Mouse (Mus musculus) midbrain, embryonic 12.5 days (tissue): ENCODE results near the gene Gramd1b. TPM values are rescaled to one million over a fixed set of nuclear protein-coding genes. Genes with fewer than 3 reads are reported as not detected.
"Not testable (repeated sequence)": the region's sequence is repeated elsewhere in the genome, so short reads cannot be mapped to it uniquely, and the experiment has no call there.

Source experiments
- ATAC-seq: fragments of 200-750 bp; cut with Nextera tagmentation; 2 replicates; pipeline ENCODE4 v1.8.0; 2017; ENCODE audit warnings: low read depth, moderate TSS enrichment, moderate library complexity; ENCODE audit not compliant: low FRiP score
- H3K27ac ChIP-seq: fragments of 300-500 bp; sonication (generic); replicated peaks from 2 replicates; pipeline ENCODE4 v1.5.1; 2016; ENCODE audit warnings: mild to moderate bottlenecking
- H3K27me3 ChIP-seq: fragments of 300-500 bp; sonication (generic); 2 replicates; pipeline ENCODE4 v1.6.1; 2016; ENCODE audit warnings: mild to moderate bottlenecking
- H3K36me3 ChIP-seq: fragments of 300-500 bp; sonication (generic); 2 replicates; pipeline ENCODE4 v1.6.1; 2016
- H3K4me1 ChIP-seq: fragments of 300-500 bp; sonication (generic); 2 replicates; pipeline ENCODE4 v1.6.1; 2016
- H3K4me2 ChIP-seq: fragments of 300-500 bp; sonication (generic); replicated peaks from 2 replicates; pipeline ENCODE4 v1.6.1; 2016; ENCODE audit warnings: mild to moderate bottlenecking, moderate library complexity
- H3K4me3 ChIP-seq: fragments of 300-500 bp; sonication (generic); 2 replicates; pipeline ENCODE4 v1.5.1; 2016; ENCODE audit warnings: mild to moderate bottlenecking
- H3K9ac ChIP-seq: fragments of 300-500 bp; sonication (generic); replicated peaks from 2 replicates; pipeline ENCODE4 v1.6.1; 2016; ENCODE audit warnings: mild to moderate bottlenecking, moderate library complexity
- H3K9me3 ChIP-seq: fragments of 300-500 bp; sonication (generic); 2 replicates; pipeline ENCODE4 v1.6.1; 2016; ENCODE audit warnings: mild to moderate bottlenecking
- WGBS: fragments of 180-500 bp; shearing (Covaris S2); methylation state at CpG from one replicate; pipeline ENCODE4 v1.1.7; 2016; 5-methylcytosine and 5-hydroxymethylcytosine counted together
- polyA plus RNA-seq: library from polyadenylated mRNA; unstranded; fragments of >200 nt; fragmentation: Nextera tagmentation; extraction: Ambion mirVana; gene quantifications from 2 replicates; pipeline ENCODE4 v1.2.1, GENCODE M21; 2016

Gramd1b gene
- polyA plus RNA-seq, 1 experiment from 2014 or later, result 5.4 TPM

GRCm38 (mm10) chr9:40506576-40506975 is 24.6 kb downstream of the Gramd1b start:
- no peak overlapping the region for H3K4me3 ChIP-seq
- WGBS, result 87% methylated on average over 3 of the region's 3 CpGs
- no peak for ATAC-seq
- H3K4me1 ChIP-seq, result no peaks in the 10 kb centered on the region
- H3K27me3 ChIP-seq, result no peaks in the 10 kb centered on the region
- no peaks in the 10 kb centered on the region for H3K36me3 ChIP-seq
- no peak overlapping the region for H3K4me2 ChIP-seq
- no peak overlapping the region for H3K9ac ChIP-seq
- no peaks in the 10 kb centered on the region for H3K9me3 ChIP-seq
- H3K27ac ChIP-seq, result no peak overlapping the region

GRCm38 (mm10) chr9:40505471-40506312 is 25.5 kb downstream of the Gramd1b start:
- Histone ChIP-seq H3K27ac (no peak overlapping the region), H3K4me1 (no peaks in the 10 kb centered on the region), H3K9ac (no peak overlapping the region), H3K27me3 (no peaks in the 10 kb centered on the region), H3K4me3 (no peak overlapping the region), H3K36me3 (no peaks in the 10 kb centered on the region), H3K9me3 (no peaks in the 10 kb centered on the region), H3K4me2 (no peak overlapping the region)
- ATAC-seq, result no peak
- WGBS, result 80% methylated on average over 11 of the region's 11 CpGs

- H3K36me3 ChIP-seq, result no peaks in the 10 kb centered on the region
- no peaks in the 10 kb centered on the region for H3K9me3 ChIP-seq
- ATAC-seq, result no peak
- no peak overlapping the region for H3K4me3 ChIP-seq
- no peak overlapping the region for H3K27ac ChIP-seq
- no peak overlapping the region for H3K4me2 ChIP-seq
- 78% methylated on average over 5 of the region's 5 CpGs for WGBS
- H3K9ac ChIP-seq, result no peak overlapping the region
- no peaks in the 10 kb centered on the region for H3K27me3 ChIP-seq
- no peaks in the 10 kb centered on the region for H3K4me1 ChIP-seq
Measured at GRCm38 (mm10) chr9:40504886-40505285, 26.3 kb downstream of the Gramd1b start.

DNA sequence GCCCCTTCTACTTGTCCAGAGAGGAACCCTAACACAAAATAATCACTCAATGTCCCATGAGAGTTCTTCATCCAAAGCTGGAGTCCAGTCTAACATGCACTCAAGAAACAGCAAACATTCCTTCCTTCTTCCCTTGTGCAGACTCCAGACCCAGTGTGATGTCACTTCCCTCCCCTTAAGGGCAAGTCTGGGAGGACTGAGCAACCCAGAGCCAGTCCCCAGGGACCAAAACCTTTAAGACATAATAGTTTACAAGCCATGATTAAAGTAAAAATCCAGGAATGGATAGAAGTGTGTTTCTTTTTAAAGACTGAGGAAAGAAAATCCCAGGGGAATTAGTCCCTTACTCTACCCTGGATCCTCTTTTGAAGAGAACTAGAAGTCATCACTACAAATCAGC is 30.5 kb downstream of the Gramd1b start:
- Histone ChIP-seq H3K4me1 (no peaks in the 10 kb centered on the region), H3K4me2 (no peak overlapping the region), H3K27ac (no peak overlapping the region), H3K9ac (no peak overlapping the region), H3K27me3 (no peaks in the 10 kb centered on the region), H3K9me3 (no peaks in the 10 kb centered on the region), H3K36me3 (no peaks in the 10 kb centered on the region), H3K4me3 (no peak overlapping the region)
- ATAC-seq, result no peak

- not testable (repeated sequence) for H3K36me3 ChIP-seq, H3K4me2 ChIP-seq, H3K27ac ChIP-seq, H3K27me3 ChIP-seq, H3K9me3 ChIP-seq, H3K4me3 ChIP-seq, H3K4me1 ChIP-seq, ATAC-seq, H3K9ac ChIP-seq
- 70% methylated on average over 7 of the region's 7 CpGs for WGBS
Measured at GRCm38 (mm10) chr9:40482351-40483084, 48.7 kb downstream of the Gramd1b start.

GRCm38 (mm10) chr9:40481271-40481670 is 49.9 kb downstream of the Gramd1b start:
- Histone ChIP-seq H3K36me3 (no peaks in the 10 kb centered on the region), H3K27ac (no peak overlapping the region), H3K4me3 (no peak overlapping the region), H3K9ac (no peak overlapping the region), H3K4me1 (no peaks in the 10 kb centered on the region), H3K4me2 (no peak overlapping the region), H3K27me3 (no peaks in the 10 kb centered on the region), H3K9me3 (no peaks in the 10 kb centered on the region)
- no peak for ATAC-seq
- WGBS, result 60% methylated on average over 3 of the region's 3 CpGs

DNA sequence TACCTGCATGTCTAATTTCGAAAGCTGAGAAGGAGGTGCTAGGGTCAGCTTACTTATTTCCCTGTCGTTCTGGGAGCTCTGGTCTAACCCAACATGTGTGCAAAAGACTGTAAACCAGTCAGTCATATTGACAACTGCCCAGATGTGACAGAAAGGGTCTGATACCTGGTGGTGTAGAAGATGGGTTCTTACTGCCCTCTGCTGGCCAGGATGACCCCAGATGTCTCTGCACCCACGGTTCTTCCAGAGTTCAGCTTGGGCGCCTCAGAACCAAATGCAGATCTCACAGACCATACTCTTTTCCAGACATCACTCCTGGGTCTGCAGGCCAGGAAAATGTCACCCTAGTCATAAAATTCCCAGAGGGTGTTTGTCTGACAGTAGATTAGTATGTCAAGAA is 51.9 kb downstream of the Gramd1b start:
- no peak for ATAC-seq
- Histone ChIP-seq H3K4me1 (no peaks in the 10 kb centered on the region), H3K27ac (no peak overlapping the region), H3K36me3 (no peaks in the 10 kb centered on the region), H3K27me3 (no peaks in the 10 kb centered on the region), H3K4me2 (no peak overlapping the region), H3K9me3 (no peaks in the 10 kb centered on the region), H3K4me3 (no peak overlapping the region), H3K9ac (no peak overlapping the region)
- WGBS, result 45% methylated on average over 4 of the region's 4 CpGs

DNA sequence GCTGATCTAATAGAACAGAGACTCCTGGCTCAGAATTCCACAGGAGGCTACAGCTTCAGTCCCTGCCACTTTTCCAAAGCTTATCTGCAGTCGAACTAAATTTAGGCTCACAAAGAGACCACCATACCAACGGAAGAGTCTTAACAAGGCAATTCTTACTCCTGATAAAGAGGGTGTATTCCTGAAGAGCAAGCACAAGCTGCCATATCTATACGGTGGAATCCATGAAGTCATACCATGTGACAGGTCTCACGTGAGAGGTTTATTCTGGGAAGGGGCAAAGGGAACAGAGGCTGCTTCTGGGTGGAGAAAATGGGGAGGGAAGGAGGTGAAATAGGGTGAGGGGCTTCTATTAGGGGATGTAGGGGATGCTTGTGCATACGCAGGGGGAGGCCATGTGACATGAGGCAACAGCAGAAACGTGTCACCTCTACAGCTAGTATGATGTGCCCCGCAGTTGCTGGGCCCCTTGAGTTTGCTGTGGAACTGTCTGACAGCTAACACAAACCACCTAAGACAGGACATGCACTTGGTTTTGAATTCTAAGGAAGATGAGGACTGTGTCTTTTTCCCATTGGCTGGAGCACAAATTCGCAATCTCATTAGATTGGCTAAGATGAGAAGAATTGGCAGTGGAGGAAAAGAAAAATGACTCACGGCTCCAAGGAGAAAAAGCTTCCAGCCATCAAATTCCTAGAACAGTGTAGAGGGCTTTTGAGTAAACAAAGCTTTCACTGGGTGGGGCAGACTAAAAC is 52.9 kb downstream of the Gramd1b start:
- 88% methylated on average over 9 of the region's 9 CpGs for WGBS
- Histone ChIP-seq H3K27ac (no peak overlapping the region), H3K4me1 (no peaks in the 10 kb centered on the region), H3K4me2 (no peak overlapping the region), H3K9ac (no peak overlapping the region), H3K4me3 (no peak overlapping the region), H3K36me3 (no peaks in the 10 kb centered on the region), H3K9me3 (no peaks in the 10 kb centered on the region), H3K27me3 (no peaks in the 10 kb centered on the region)
- no peak for ATAC-seq

DNA sequence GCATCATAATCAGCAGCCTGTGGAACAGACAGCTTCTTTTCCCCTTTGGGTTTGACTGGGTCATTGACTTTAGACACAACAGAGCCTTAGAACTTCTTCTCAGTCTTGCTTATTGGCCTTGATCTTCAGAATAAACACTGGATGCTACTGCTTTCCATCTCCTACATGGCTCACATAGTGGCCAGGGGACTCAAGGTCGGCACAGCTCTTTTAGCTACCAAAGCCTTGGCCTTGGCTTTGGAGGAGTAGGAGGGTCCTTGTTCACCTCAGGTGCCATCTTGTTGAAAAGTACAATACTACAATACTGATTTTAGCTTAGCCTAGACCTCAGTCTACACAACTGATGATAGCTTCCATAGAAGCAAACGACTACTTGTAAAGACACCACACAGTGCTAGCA is 53.6 kb downstream of the Gramd1b start:
- no peak overlapping the region for H3K4me2 ChIP-seq
- no peaks in the 10 kb centered on the region for H3K27me3 ChIP-seq
- no peaks in the 10 kb centered on the region for H3K9me3 ChIP-seq
- WGBS, result 84% methylated on average over 2 of the region's 2 CpGs
- no peaks in the 10 kb centered on the region for H3K36me3 ChIP-seq
- H3K4me3 ChIP-seq, result no peak overlapping the region
- no peak overlapping the region for H3K27ac ChIP-seq
- no peaks in the 10 kb centered on the region for H3K4me1 ChIP-seq
- ATAC-seq, result no peak
- no peak overlapping the region for H3K9ac ChIP-seq

DNA sequence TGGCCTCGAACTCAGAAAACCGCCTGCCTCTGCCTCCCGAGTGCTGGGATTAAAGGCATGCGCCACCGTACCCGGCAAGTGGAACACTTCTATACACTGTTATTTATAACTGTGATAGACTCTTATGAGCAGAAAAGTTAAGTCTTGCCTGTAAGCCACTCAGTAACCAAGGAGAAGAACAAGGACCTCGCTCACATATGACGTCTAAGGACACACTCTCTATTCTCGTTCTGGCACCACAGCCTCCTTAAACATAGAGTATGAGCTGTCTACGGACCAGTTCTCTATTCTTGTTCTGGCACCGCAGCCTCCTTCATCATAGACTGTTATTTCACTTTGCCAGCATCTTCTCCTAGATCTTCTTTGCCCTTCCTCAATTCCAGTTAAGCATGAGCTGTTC is 55.1 kb downstream of the Gramd1b start:
- no peak overlapping the region for H3K4me3 ChIP-seq
- no peak for ATAC-seq
- H3K4me2 ChIP-seq, result no peak overlapping the region
- no peak overlapping the region for H3K27ac ChIP-seq
- 91% methylated on average over 11 of the region's 11 CpGs for WGBS
- H3K9me3 ChIP-seq, result no peaks in the 10 kb centered on the region
- no peaks in the 10 kb centered on the region for H3K27me3 ChIP-seq
- H3K4me1 ChIP-seq, result no peaks in the 10 kb centered on the region
- no peaks in the 10 kb centered on the region for H3K36me3 ChIP-seq
- no peak overlapping the region for H3K9ac ChIP-seq

DNA sequence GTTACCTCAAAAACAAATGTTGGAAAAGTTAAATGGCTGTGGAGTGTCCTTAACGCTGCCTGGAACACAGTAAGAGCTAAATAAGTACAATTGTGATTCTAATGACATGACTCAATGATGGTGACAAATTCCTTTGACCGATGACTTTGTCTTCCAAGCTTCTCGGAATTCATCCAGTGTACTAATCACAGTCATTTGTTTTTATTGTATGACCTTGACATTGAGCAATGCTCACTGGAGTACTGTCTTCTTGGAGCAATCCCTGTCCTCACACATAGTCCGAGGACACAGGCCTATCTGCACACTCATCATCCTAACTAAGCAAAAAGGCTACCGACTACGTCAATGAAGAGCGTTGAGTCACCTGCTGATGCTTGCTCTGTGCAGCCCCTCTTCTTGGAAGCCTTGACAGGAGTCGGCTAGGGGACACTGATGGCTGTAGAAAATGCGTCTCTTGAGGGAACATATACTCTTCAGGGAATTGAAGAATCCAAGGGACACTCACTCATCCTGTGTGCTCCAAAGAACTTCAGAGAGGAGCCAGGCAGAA is 58.1 kb downstream of the Gramd1b start:
- no peak for ATAC-seq
- Histone ChIP-seq H3K4me2 (no peak overlapping the region), H3K36me3 (no peaks in the 10 kb centered on the region), H3K9me3 (no peaks in the 10 kb centered on the region), H3K27me3 (no peaks in the 10 kb centered on the region), H3K27ac (no peak overlapping the region), H3K9ac (no peak overlapping the region), H3K4me3 (no peak overlapping the region), H3K4me1 (no peaks in the 10 kb centered on the region; the same call in 1 of the 2 replicates)
- 88% methylated on average over 9 of the region's 9 CpGs for WGBS
